Mouse (Mus musculus) Muller cell, postnatal 12 days (primary cell): Measurements from ENCODE around the gene 5530401A14Rik.

Experiments used
- DNase-seq: peaks from one replicate; pipeline ENCODE4 v3.0.0-alpha.2; 2015; ENCODE audit errors: inconsistent ontology term

5530401A14Rik gene

GRCm38 (mm10) chr11:81926393-81926792 lies 65.9 kb downstream of the 5530401A14Rik start:
- DNase-seq = no peak

- DNase-seq = no peak
Measured at GRCm38 (mm10) chr11:81937516-81937915, 77.0 kb downstream of the 5530401A14Rik start.

GRCm38 (mm10) chr11:81940988-81941387 lies 80.5 kb downstream of the 5530401A14Rik start:
- DNase-seq = no peak

- peak; percentile 19 for DNase-seq
Measured at GRCm38 (mm10) chr11:81942167-81942566, 81.7 kb downstream of the 5530401A14Rik start.
